Mouse (Mus musculus) spleen, adult 2 months (tissue): ENCODE data around the gene Nfia.

ENCODE experiments used
- CTCF ChIP-seq: fragments of 200-500 bp; IDR thresholded peaks from 2 replicates; pipeline ENCODE4 v1.5.1; 2011; ENCODE audit warnings: mild to moderate bottlenecking, inconsistent platforms; ENCODE audit not compliant: insufficient read depth, insufficient read length, insufficient replicate concordance; ENCODE audit errors: extremely low read depth
- POLR2A ChIP-seq: fragments of 200-500 bp; IDR thresholded peaks from 2 replicates; pipeline ENCODE4 v1.6.1; 2011; ENCODE audit warnings: low read depth, low read length, inconsistent platforms

DNA sequence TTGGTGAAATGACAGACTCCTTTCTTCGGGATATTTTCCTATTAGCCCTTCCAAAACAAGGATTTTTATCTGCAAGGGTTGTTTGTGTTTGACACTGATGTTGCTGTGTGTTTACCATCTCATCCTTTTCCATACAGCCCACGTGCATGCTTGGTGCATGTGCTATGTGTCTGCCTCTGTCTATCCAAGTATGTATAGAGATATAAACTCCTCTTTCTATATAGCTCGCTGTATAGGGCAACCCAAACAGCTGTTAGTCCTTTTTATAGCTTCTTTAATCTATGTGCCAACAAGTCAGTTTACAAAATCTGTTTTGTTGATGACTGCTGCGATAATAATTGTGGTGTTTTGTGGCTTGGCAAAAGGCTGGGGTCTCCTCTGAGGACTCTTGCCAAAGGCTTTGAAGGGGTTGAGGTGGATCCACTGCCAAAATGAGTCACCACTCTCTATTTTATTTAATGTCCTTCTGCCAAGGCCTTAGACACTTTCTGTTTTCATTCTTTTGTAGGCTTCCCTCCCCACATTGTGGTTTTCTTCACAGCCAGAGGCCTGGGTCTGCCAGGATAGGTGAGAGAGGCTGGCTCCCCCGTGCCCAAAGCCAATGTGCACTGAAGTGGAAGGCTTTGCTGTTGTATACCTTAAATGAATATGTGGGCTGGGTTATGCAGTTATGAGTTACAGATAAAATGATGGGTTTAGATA, 154.2 kb downstream of the Nfia start:
- TF ChIP-seq POLR2A (no peak), CTCF (no peak)
